Mouse (Mus musculus) midbrain, embryonic 12.5 days (tissue): ENCODE results near the gene Cxcr5. TPM values are rescaled to one million over a fixed set of nuclear protein-coding genes. Genes with fewer than 3 reads are reported as not detected.

Experiments
- ATAC-seq: fragments of 200-750 bp; cut with Nextera tagmentation; 2 replicates; pipeline ENCODE4 v1.8.0; 2017; ENCODE audit warnings: low read depth, moderate TSS enrichment, moderate library complexity; ENCODE audit not compliant: low FRiP score
- H3K27ac ChIP-seq: fragments of 300-500 bp; sonication (generic); replicated peaks from 2 replicates; pipeline ENCODE4 v1.5.1; 2016; ENCODE audit warnings: mild to moderate bottlenecking
- H3K27me3 ChIP-seq: fragments of 300-500 bp; sonication (generic); 2 replicates; pipeline ENCODE4 v1.6.1; 2016; ENCODE audit warnings: mild to moderate bottlenecking
- H3K36me3 ChIP-seq: fragments of 300-500 bp; sonication (generic); 2 replicates; pipeline ENCODE4 v1.6.1; 2016
- H3K4me1 ChIP-seq: fragments of 300-500 bp; sonication (generic); 2 replicates; pipeline ENCODE4 v1.6.1; 2016
- H3K4me2 ChIP-seq: fragments of 300-500 bp; sonication (generic); replicated peaks from 2 replicates; pipeline ENCODE4 v1.6.1; 2016; ENCODE audit warnings: mild to moderate bottlenecking, moderate library complexity
- H3K4me3 ChIP-seq: fragments of 300-500 bp; sonication (generic); 2 replicates; pipeline ENCODE4 v1.5.1; 2016; ENCODE audit warnings: mild to moderate bottlenecking
- H3K9ac ChIP-seq: fragments of 300-500 bp; sonication (generic); replicated peaks from 2 replicates; pipeline ENCODE4 v1.6.1; 2016; ENCODE audit warnings: mild to moderate bottlenecking, moderate library complexity
- H3K9me3 ChIP-seq: fragments of 300-500 bp; sonication (generic); 2 replicates; pipeline ENCODE4 v1.6.1; 2016; ENCODE audit warnings: mild to moderate bottlenecking
- WGBS: fragments of 180-500 bp; shearing (Covaris S2); methylation state at CpG from one replicate; pipeline ENCODE4 v1.1.7; 2016; 5-methylcytosine and 5-hydroxymethylcytosine counted together
- polyA plus RNA-seq: library from polyadenylated mRNA; unstranded; fragments of >200 nt; fragmentation: Nextera tagmentation; extraction: Ambion mirVana; gene quantifications from 2 replicates; pipeline ENCODE4 v1.2.1, GENCODE M21; 2016

Cxcr5 gene
- polyA plus RNA-seq, 1 experiment from 2014 or later, result not detected

GRCm38 (mm10) chr9:44505824-44506467, 55.7 kb downstream of the Cxcr5 start:
- H3K36me3 ChIP-seq, result peaks cover 46% of the 10 kb centered on the region
- H3K27ac ChIP-seq, result no peak overlapping the region
- 63% methylated on average over 21 of the region's 23 CpGs for WGBS
- peaks cover 13% of the 10 kb centered on the region for H3K27me3 ChIP-seq
- H3K4me1 ChIP-seq, result peaks cover 27% of the 10 kb centered on the region
- no peaks in the 10 kb centered on the region for H3K9me3 ChIP-seq
- no peak overlapping the region for H3K4me3 ChIP-seq
- no peak overlapping the region for H3K9ac ChIP-seq
- no peak for ATAC-seq
- no peak overlapping the region for H3K4me2 ChIP-seq

GRCm38 (mm10) chr9:44504893-44505823, 56.5 kb downstream of the Cxcr5 start:
- H3K9me3 ChIP-seq, result no peaks in the 10 kb centered on the region
- no peak overlapping the region for H3K27ac ChIP-seq
- no peak overlapping the region for H3K4me2 ChIP-seq
- 82% methylated on average over 20 of the region's 20 CpGs for whole genome bisulfite sequencing
- H3K27me3 ChIP-seq, result peaks cover 18% of the 10 kb centered on the region
- H3K9ac ChIP-seq, result no peak overlapping the region
- H3K4me3 ChIP-seq, result no peak overlapping the region
- H3K36me3 ChIP-seq, result peaks cover 46% of the 10 kb centered on the region
- H3K4me1 ChIP-seq, result peaks cover 34% of the 10 kb centered on the region
- no peak for ATAC-seq

- Histone ChIP-seq H3K4me2 (no peak overlapping the region), H3K27me3 (peaks cover 12% of the 10 kb centered on the region), H3K9ac (no peak overlapping the region), H3K4me1 (peaks cover 55% of the 10 kb centered on the region), H3K9me3 (no peaks in the 10 kb centered on the region), H3K36me3 (peaks cover 25% of the 10 kb centered on the region), H3K4me3 (no peak overlapping the region), H3K27ac (0 out of 2 replicates have a peak overlapping the region, but pooled peaks have one; percentile 2)
- no peak for ATAC-seq
- WGBS, result 2% methylated on average over 4 of the region's 4 CpGs
Observed at GRCm38 (mm10) chr9:44502006-44502405, 59.7 kb downstream of the Cxcr5 start.

- no peak overlapping the region for H3K9ac ChIP-seq
- no peaks in the 10 kb centered on the region for H3K9me3 ChIP-seq
- ATAC-seq, result no peak
- H3K4me2 ChIP-seq, result no peak overlapping the region
- peaks cover 62% of the 10 kb centered on the region for H3K4me1 ChIP-seq
- H3K27me3 ChIP-seq, result peaks cover 17% of the 10 kb centered on the region
- WGBS, result 48% methylated on average over 10 of the region's 10 CpGs
- H3K27ac ChIP-seq, result 0 out of 2 replicates have a peak overlapping the region, but pooled peaks have one; percentile 2
- H3K36me3 ChIP-seq, result peaks cover 19% of the 10 kb centered on the region
- H3K4me3 ChIP-seq, result no peak overlapping the region
Observed at GRCm38 (mm10) chr9:44501206-44501879, 60.3 kb downstream of the Cxcr5 start.

- H3K9ac ChIP-seq, result no peak overlapping the region
- H3K4me2 ChIP-seq, result no peak overlapping the region
- H3K4me1 ChIP-seq, result peaks cover 62% of the 10 kb centered on the region
- peaks cover 12% of the 10 kb centered on the region for H3K36me3 ChIP-seq
- H3K4me3 ChIP-seq, result no peak overlapping the region
- no peak overlapping the region; the same call in 1 of the 2 replicates for H3K27ac ChIP-seq
- H3K9me3 ChIP-seq, result no peaks in the 10 kb centered on the region
- 49% methylated on average over 8 of the region's 8 CpGs for WGBS
- H3K27me3 ChIP-seq, result peaks cover 17% of the 10 kb centered on the region
- no peak for ATAC-seq
Observed at GRCm38 (mm10) chr9:44500638-44501175, 61.0 kb downstream of the Cxcr5 start.

- Histone ChIP-seq H3K9ac (peak overlapping the region; percentile 61), H3K4me1 (peaks cover 62% of the 10 kb centered on the region)
Observed at GRCm38 (mm10) chr9:44500163-44500533, 61.5 kb downstream of the Cxcr5 start.

GRCm38 (mm10) chr9:44499356-44500162, 62.1 kb downstream of the Cxcr5 start:
- 6% methylated on average over 20 of the region's 20 CpGs for WGBS
- Histone ChIP-seq H3K9ac (peak overlapping the region; percentile 61), H3K4me2 (peak overlapping the region; percentile 81), H3K36me3 (peaks cover 5% of the 10 kb centered on the region; the same call in 1 of the 2 replicates), H3K27me3 (peaks cover 17% of the 10 kb centered on the region), H3K9me3 (no peaks in the 10 kb centered on the region), H3K4me3 (peak overlapping the region; percentile 43), H3K27ac (peak overlapping the region; percentile 91), H3K4me1 (peaks cover 68% of the 10 kb centered on the region)
- ATAC-seq, result peak; percentile 34

More at GRCm38 (mm10) chr9:44500163-44500533, 61.5 kb downstream of the Cxcr5 start:
- peaks cover 17% of the 10 kb centered on the region for H3K27me3 ChIP-seq
- WGBS, result 33% methylated on average over 5 of the region's 5 CpGs
- peak overlapping the region; percentile 91 for H3K27ac ChIP-seq
- ATAC-seq, result no peak
- H3K4me3 ChIP-seq, result peak overlapping the region; percentile 43
- H3K9me3 ChIP-seq, result no peaks in the 10 kb centered on the region
- H3K4me2 ChIP-seq, result peak overlapping the region; percentile 81
- peaks cover 7% of the 10 kb centered on the region; the same call in 1 of the 2 replicates for H3K36me3 ChIP-seq

- peaks cover 17% of the 10 kb centered on the region for H3K27me3 ChIP-seq
- under 1% methylated on average over 59 of the region's 59 CpGs for WGBS
- peak; percentile 83 for ATAC-seq
- H3K9ac ChIP-seq, result peak overlapping the region; percentile 61
- peak overlapping the region; percentile 81 for H3K4me2 ChIP-seq
- peaks cover 76% of the 10 kb centered on the region for H3K4me1 ChIP-seq
- peak overlapping the region; percentile 43 for H3K4me3 ChIP-seq
- H3K27ac ChIP-seq, result peak overlapping the region; percentile 91
- no peaks in the 10 kb centered on the region for H3K9me3 ChIP-seq
- peaks cover under 1% of the 10 kb centered on the region; the same call in 1 of the 2 replicates for H3K36me3 ChIP-seq
Observed at GRCm38 (mm10) chr9:44498421-44499355, 63.0 kb downstream of the Cxcr5 start.

- Histone ChIP-seq H3K4me1 (peaks cover 85% of the 10 kb centered on the region), H3K9ac (peak overlapping the region; percentile 61; the same call in 1 of the 2 replicates), H3K27ac (peak overlapping the region; percentile 91), H3K4me3 (peak overlapping the region; percentile 43), H3K36me3 (no peaks in the 10 kb centered on the region; the same call in 1 of the 2 replicates), H3K27me3 (peaks cover 17% of the 10 kb centered on the region), H3K4me2 (peak overlapping the region; percentile 81), H3K9me3 (no peaks in the 10 kb centered on the region)
- 4% methylated on average over 11 of the region's 11 CpGs for WGBS
- peak; percentile 3; the same call in 1 of the 2 replicates for ATAC-seq
Observed at GRCm38 (mm10) chr9:44497624-44498377, 63.9 kb downstream of the Cxcr5 start.
